Mouse (Mus musculus): ENCODE measurements at regions not wholly inside any gene's neighbourhood (a gene's known extent, or its start where the extent isn't known, plus 50 kb on each side); places are given as distances from the start of the nearest gene placed in this dataset.

GRCm38 (mm10) chr16:88374612-88375011 is 84.5 kb upstream of the Grik1 start:
- TF ChIP-seq POLR2A (IDR thresholded peaks at IDR 0.05; ENCODE audit: low read depth, low read length) (no peak), CTCF (conservative IDR thresholded peaks at IDR 0.05; ENCODE audit: insufficient read depth, insufficient read length, low read depth, low read length) (no peak)
